Mouse (Mus musculus): ENCODE measurements around the gene Ddx59. TPM values are rescaled to one million over a fixed set of nuclear protein-coding genes. Genes with fewer than 3 reads are reported as not detected.
A peak's percentile ranks its signal among the peaks of the same experiment; 100 is the strongest.

Gene Ddx59
- polyA plus RNA-seq, 1 experiment from 2014 or later, result 19.2 TPM

GRCm38 (mm10) chr1:136394506-136394905, 20.6 kb upstream of the Ddx59 start:
- H3K9me3 ChIP-seq (ENCODE audit: control insufficient read depth, low read length), result no peaks in the 10 kb centered on the region
- ATAC-seq (ENCODE audit: insufficient number of reproducible peaks, low FRiP score, low TSS enrichment, low read depth), result no peak
- H3K9ac ChIP-seq (ENCODE audit: low read length), result no peak overlapping the region
- H3K36me3 ChIP-seq (ENCODE audit: control insufficient read depth, insufficient read depth, low read length), result no peaks in the 10 kb centered on the region
- no peak overlapping the region for H3K4me2 ChIP-seq (ENCODE audit: low read depth, severe bottlenecking)
- no peaks in the 10 kb centered on the region for H3K4me1 ChIP-seq (ENCODE audit: control insufficient read depth, insufficient read depth, low read length)
- DNase-seq (ENCODE audit: low spot score), result peak; percentile 46
- WGBS, result 36% methylated on average over 10 of the region's 10 CpGs
- H3K4me3 ChIP-seq (ENCODE audit: low read depth, low read length), result no peak overlapping the region
- H3K27me3 ChIP-seq (ENCODE audit: control insufficient read depth, insufficient read depth, low read length), result no peaks in the 10 kb centered on the region
- no peak overlapping the region for H3K27ac ChIP-seq (replicated peaks; ENCODE audit: low read depth, low read length)

GRCm38 (mm10) chr1:136395073-136395472, 20.0 kb upstream of the Ddx59 start:
- Histone ChIP-seq H3K36me3 (ENCODE audit: control insufficient read depth, insufficient read depth, low read length) (no peaks in the 10 kb centered on the region), H3K9me3 (ENCODE audit: control insufficient read depth, low read length) (no peaks in the 10 kb centered on the region), H3K27me3 (ENCODE audit: control insufficient read depth, insufficient read depth, low read length) (no peaks in the 10 kb centered on the region), H3K4me1 (ENCODE audit: control insufficient read depth, insufficient read depth, low read length) (no peaks in the 10 kb centered on the region), H3K4me2 (ENCODE audit: low read depth, severe bottlenecking) (no peak overlapping the region), H3K4me3 (ENCODE audit: low read depth, low read length) (no peak overlapping the region), H3K27ac (replicated peaks; ENCODE audit: low read depth, low read length) (no peak overlapping the region), H3K9ac (ENCODE audit: low read length) (no peak overlapping the region)
- DNase-seq (ENCODE audit: low spot score) (no peak), ATAC-seq (ENCODE audit: insufficient number of reproducible peaks, low FRiP score, low TSS enrichment, low read depth) (no peak)
- 42% methylated on average over 5 of the region's 5 CpGs for WGBS

GRCm38 (mm10) chr1:136401281-136401680, 13.8 kb upstream of the Ddx59 start:
- no peak for DNase-seq (ENCODE audit: low spot score)
- 82% methylated on average over 8 of the region's 8 CpGs for WGBS
- no peak for ATAC-seq (ENCODE audit: insufficient number of reproducible peaks, low FRiP score, low TSS enrichment, low read depth)
- no peak overlapping the region for H3K27ac ChIP-seq (replicated peaks; ENCODE audit: low read depth, low read length)
- no peaks in the 10 kb centered on the region; the same call in 1 of the 2 replicates for H3K9me3 ChIP-seq (ENCODE audit: control insufficient read depth, low read length)
- H3K9ac ChIP-seq (ENCODE audit: low read length), result no peak overlapping the region
- H3K4me3 ChIP-seq (ENCODE audit: low read depth, low read length), result no peak overlapping the region
- no peaks in the 10 kb centered on the region for H3K4me1 ChIP-seq (ENCODE audit: control insufficient read depth, insufficient read depth, low read length)
- no peak overlapping the region for H3K4me2 ChIP-seq (ENCODE audit: low read depth, severe bottlenecking)
- no peaks in the 10 kb centered on the region for H3K27me3 ChIP-seq (ENCODE audit: control insufficient read depth, insufficient read depth, low read length)
- no peaks in the 10 kb centered on the region for H3K36me3 ChIP-seq (ENCODE audit: control insufficient read depth, insufficient read depth, low read length)

GRCm38 (mm10) chr1:136409631-136410030, 5.4 kb upstream of the Ddx59 start:
- no peak overlapping the region for H3K27ac ChIP-seq (replicated peaks; ENCODE audit: low read depth, low read length)
- no peak overlapping the region for H3K9ac ChIP-seq (ENCODE audit: low read length)
- 94% methylated on average over 2 of the region's 2 CpGs for WGBS
- no peaks in the 10 kb centered on the region; the same call in 1 of the 2 replicates for H3K9me3 ChIP-seq (ENCODE audit: control insufficient read depth, low read length)
- no peaks in the 10 kb centered on the region for H3K4me1 ChIP-seq (ENCODE audit: control insufficient read depth, insufficient read depth, low read length)
- H3K4me3 ChIP-seq (ENCODE audit: low read depth, low read length), result no peak overlapping the region
- no peak overlapping the region for H3K4me2 ChIP-seq (ENCODE audit: low read depth, severe bottlenecking)
- ATAC-seq (ENCODE audit: insufficient number of reproducible peaks, low FRiP score, low TSS enrichment, low read depth) (no peak), DNase-seq (ENCODE audit: low spot score) (no peak)
- H3K36me3 ChIP-seq (ENCODE audit: control insufficient read depth, insufficient read depth, low read length), result no peaks in the 10 kb centered on the region
- no peaks in the 10 kb centered on the region for H3K27me3 ChIP-seq (ENCODE audit: control insufficient read depth, insufficient read depth, low read length)

- no peaks in the 10 kb centered on the region for H3K27me3 ChIP-seq (ENCODE audit: control insufficient read depth, insufficient read depth, low read length)
- no peaks in the 10 kb centered on the region for H3K9me3 ChIP-seq (ENCODE audit: control insufficient read depth, low read length)
- H3K27ac ChIP-seq (replicated peaks; ENCODE audit: low read depth, low read length), result no peak overlapping the region
- ATAC-seq (ENCODE audit: insufficient number of reproducible peaks, low FRiP score, low TSS enrichment, low read depth) (no peak), DNase-seq (ENCODE audit: low spot score) (no peak)
- no peak overlapping the region for H3K9ac ChIP-seq (ENCODE audit: low read length)
- peak overlapping the region; percentile 39 for H3K4me2 ChIP-seq (ENCODE audit: low read depth, severe bottlenecking)
- H3K36me3 ChIP-seq (ENCODE audit: control insufficient read depth, insufficient read depth, low read length), result no peaks in the 10 kb centered on the region
- H3K4me3 ChIP-seq (ENCODE audit: low read depth, low read length), result peak overlapping the region; percentile 58
- 50% methylated on average over 2 of the region's 2 CpGs for WGBS
- H3K4me1 ChIP-seq (ENCODE audit: control insufficient read depth, insufficient read depth, low read length), result peaks cover 7% of the 10 kb centered on the region
These were observed 670 bp downstream of the Ddx59 start for GRCm38 (mm10) chr1:136415756-136416126.

GRCm38 (mm10) chr1:136418393-136418792, 3.3 kb downstream of the Ddx59 start:
- WGBS, result 90% methylated on average over 6 of the region's 6 CpGs
- no peak overlapping the region for H3K4me3 ChIP-seq (ENCODE audit: low read depth, low read length)
- H3K9ac ChIP-seq (ENCODE audit: low read length), result no peak overlapping the region
- H3K27me3 ChIP-seq (ENCODE audit: control insufficient read depth, insufficient read depth, low read length), result no peaks in the 10 kb centered on the region
- DNase-seq (ENCODE audit: low spot score) (no peak), ATAC-seq (ENCODE audit: insufficient number of reproducible peaks, low FRiP score, low TSS enrichment, low read depth) (no peak)
- H3K4me1 ChIP-seq (ENCODE audit: control insufficient read depth, insufficient read depth, low read length), result peaks cover 7% of the 10 kb centered on the region
- no peak overlapping the region for H3K27ac ChIP-seq (replicated peaks; ENCODE audit: low read depth, low read length)
- peaks cover 2% of the 10 kb centered on the region; the same call in 1 of the 2 replicates for H3K36me3 ChIP-seq (ENCODE audit: control insufficient read depth, insufficient read depth, low read length)
- no peaks in the 10 kb centered on the region for H3K9me3 ChIP-seq (ENCODE audit: control insufficient read depth, low read length)
- no peak overlapping the region for H3K4me2 ChIP-seq (ENCODE audit: low read depth, severe bottlenecking)

GRCm38 (mm10) chr1:136427166-136427969, 12.3 kb downstream of the Ddx59 start:
- DNase-seq (ENCODE audit: low spot score), result no peak
- Histone ChIP-seq H3K27ac (replicated peaks; ENCODE audit: low read depth, low read length) (no peak overlapping the region), H3K4me1 (ENCODE audit: control insufficient read depth, insufficient read depth, low read length) (peaks cover 2% of the 10 kb centered on the region; the same call in 1 of the 2 replicates), H3K9me3 (ENCODE audit: control insufficient read depth, low read length) (no peaks in the 10 kb centered on the region), H3K27me3 (ENCODE audit: control insufficient read depth, insufficient read depth, low read length) (no peaks in the 10 kb centered on the region), H3K36me3 (ENCODE audit: control insufficient read depth, insufficient read depth, low read length) (no peaks in the 10 kb centered on the region), H3K4me2 (ENCODE audit: low read depth, severe bottlenecking) (no peak overlapping the region), H3K9ac (ENCODE audit: low read length) (no peak overlapping the region), H3K4me3 (ENCODE audit: low read depth, low read length) (no peak overlapping the region)
- ATAC-seq (ENCODE audit: insufficient number of reproducible peaks, low FRiP score, low TSS enrichment, low read depth), result no peak
- 82% methylated on average over 11 of the region's 11 CpGs for WGBS

GRCm38 (mm10) chr1:136428981-136429380, 13.9 kb downstream of the Ddx59 start:
- no peak for ATAC-seq (ENCODE audit: insufficient number of reproducible peaks, low FRiP score, low TSS enrichment, low read depth)
- no peak for DNase-seq (ENCODE audit: low spot score)
- H3K4me3 ChIP-seq (ENCODE audit: low read depth, low read length), result no peak overlapping the region
- H3K36me3 ChIP-seq (ENCODE audit: control insufficient read depth, insufficient read depth, low read length), result no peaks in the 10 kb centered on the region
- H3K27me3 ChIP-seq (ENCODE audit: control insufficient read depth, insufficient read depth, low read length), result no peaks in the 10 kb centered on the region
- no peaks in the 10 kb centered on the region for H3K9me3 ChIP-seq (ENCODE audit: control insufficient read depth, low read length)
- H3K27ac ChIP-seq (replicated peaks; ENCODE audit: low read depth, low read length), result no peak overlapping the region
- H3K4me2 ChIP-seq (ENCODE audit: low read depth, severe bottlenecking), result no peak overlapping the region
- peaks cover 2% of the 10 kb centered on the region; the same call in 1 of the 2 replicates for H3K4me1 ChIP-seq (ENCODE audit: control insufficient read depth, insufficient read depth, low read length)
- H3K9ac ChIP-seq (ENCODE audit: low read length), result no peak overlapping the region
- WGBS, result 86% methylated on average over 4 of the region's 4 CpGs

All from limb, embryonic 11.5 days (tissue).